Mouse (Mus musculus) kidney, postnatal 0 days (tissue): ENCODE results near the gene Sec14l3. TPM values are rescaled to one million over a fixed set of nuclear protein-coding genes. Genes with fewer than 3 reads are reported as not detected.

Experiments
- ATAC-seq: fragments of 200-750 bp; cut with Nextera tagmentation; replicated peaks from 2 replicates; pipeline ENCODE4 v1.8.0; 2017; ENCODE audit warnings: low read depth, moderate number of reproducible peaks, moderate TSS enrichment, moderate library complexity; ENCODE audit not compliant: low FRiP score
- DNase-seq: peaks from one replicate; pipeline ENCODE4 v3.0.0-alpha.2; 2016; ENCODE audit warnings: low spot score
- H3K27ac ChIP-seq: fragments of 300-500 bp; sonication (generic); 2 replicates; pipeline ENCODE4 v1.5.1; 2014; ENCODE audit warnings: mild to moderate bottlenecking
- H3K27me3 ChIP-seq: fragments of 300-500 bp; sonication (generic); 2 replicates; pipeline ENCODE4 v1.6.1; 2014; ENCODE audit warnings: low read length, mixed read lengths; ENCODE audit not compliant: insufficient read depth
- H3K36me3 ChIP-seq: fragments of 300-500 bp; sonication (generic); 2 replicates; pipeline ENCODE4 v1.6.1; 2014; ENCODE audit warnings: low read length, mixed read lengths; ENCODE audit not compliant: insufficient read depth
- H3K4me1 ChIP-seq: fragments of 300-500 bp; sonication (generic); replicated peaks from 2 replicates; pipeline ENCODE4 v1.6.1; 2014; ENCODE audit warnings: antibody characterized with exemption, low read length, mixed read lengths; ENCODE audit not compliant: insufficient read depth
- H3K4me2 ChIP-seq: fragments of 300-500 bp; sonication (generic); 2 replicates; pipeline ENCODE4 v1.6.1; 2014; ENCODE audit warnings: mild to moderate bottlenecking, low read length, moderate library complexity, mixed read lengths
- H3K4me3 ChIP-seq: fragments of 300-500 bp; sonication (generic); replicated peaks from 2 replicates; pipeline ENCODE4 v1.5.1; 2014; ENCODE audit warnings: low read depth, low read length
- H3K9ac ChIP-seq: fragments of 300-500 bp; sonication (generic); 2 replicates; pipeline ENCODE4 v1.6.1; 2014; ENCODE audit warnings: low read depth, low read length
- H3K9me3 ChIP-seq: fragments of 300-500 bp; sonication (generic); replicated peaks from 2 replicates; pipeline ENCODE4 v1.6.1; 2016; ENCODE audit warnings: low read length, inconsistent platforms, mixed read lengths
- CTCF ChIP-seq: IDR thresholded peaks from 2 replicates; pipeline ENCODE4 v1.5.1; 2016; ENCODE audit warnings: antibody characterized with exemption, low read depth, mild to moderate bottlenecking, moderate library complexity
- WGBS: fragments of 180-500 bp; shearing (Covaris S2); extraction: QIAGEN DNeasy Blood & Tissue Kit; methylation state at CpG from one replicate; pipeline ENCODE4 v1.1.7; 2014; 5-methylcytosine and 5-hydroxymethylcytosine counted together
- polyA plus RNA-seq: library from polyadenylated mRNA; unstranded; fragments of >200 nt; fragmentation: Nextera tagmentation; extraction: Ambion mirVana; gene quantifications from 2 replicates; pipeline ENCODE4 v1.2.1, GENCODE M21; 2015

Gene Sec14l3
- polyA plus RNA-seq, 1 experiment from 2014 or later, result not detected

- no peaks in the 10 kb centered on the region for H3K9me3 ChIP-seq
- no peak overlapping the region for H3K27ac ChIP-seq
- no peaks in the 10 kb centered on the region for H3K4me1 ChIP-seq
- no peak overlapping the region for H3K4me2 ChIP-seq
- WGBS, result 84% methylated on average over 6 of the region's 6 CpGs
- no peak overlapping the region for H3K9ac ChIP-seq
- no peak for DNase-seq
- H3K4me3 ChIP-seq, result no peak overlapping the region
- TF ChIP-seq CTCF, result no peak
- no peak for ATAC-seq
- no peaks in the 10 kb centered on the region for H3K27me3 ChIP-seq
- no peaks in the 10 kb centered on the region for H3K36me3 ChIP-seq
Measured at GRCm38 (mm10) chr11:4048438-4048837, 16.2 kb upstream of the Sec14l3 start.

- WGBS, result 16% methylated on average over 5 of the region's 5 CpGs
- no peak overlapping the region for H3K27ac ChIP-seq
- peak; percentile 73 for DNase-seq
Measured at GRCm38 (mm10) chr11:4053586-4053985, 11.1 kb upstream of the Sec14l3 start.

GRCm38 (mm10) chr11:4060866-4061575 lies 3.6 kb upstream of the Sec14l3 start:
- WGBS, result 56% methylated on average over 5 of the region's 5 CpGs
- Histone ChIP-seq H3K27ac (no peak overlapping the region), H3K36me3 (no peaks in the 10 kb centered on the region), H3K4me3 (no peak overlapping the region), H3K4me2 (no peak overlapping the region), H3K27me3 (no peaks in the 10 kb centered on the region), H3K9me3 (no peaks in the 10 kb centered on the region), H3K9ac (no peak overlapping the region), H3K4me1 (no peaks in the 10 kb centered on the region)
- no peak for DNase-seq
- ATAC-seq, result no peak
- TF ChIP-seq CTCF, result no peak

More at GRCm38 (mm10) chr11:4053586-4053985, 11.1 kb upstream of the Sec14l3 start:
- ATAC-seq, result peak; percentile 66; the same call in 1 of the 2 replicates
- TF ChIP-seq CTCF, result peak; percentile 90
- Histone ChIP-seq H3K27me3 (no peaks in the 10 kb centered on the region), H3K9me3 (no peaks in the 10 kb centered on the region), H3K4me2 (no peak overlapping the region), H3K36me3 (no peaks in the 10 kb centered on the region), H3K4me1 (no peaks in the 10 kb centered on the region), H3K9ac (no peak overlapping the region), H3K4me3 (no peak overlapping the region)

GRCm38 (mm10) chr11:4062523-4062922 lies 2.1 kb upstream of the Sec14l3 start:
- no peak for ATAC-seq
- 91% methylated on average over 4 of the region's 4 CpGs for WGBS

GRCm38 (mm10) chr11:4062981-4063380 lies 1.7 kb upstream of the Sec14l3 start:
- no peaks in the 10 kb centered on the region for H3K9me3 ChIP-seq
- H3K4me3 ChIP-seq, result no peak overlapping the region
- 42% methylated on average over 6 of the region's 6 CpGs for WGBS
- no peak overlapping the region for H3K4me2 ChIP-seq
- H3K4me1 ChIP-seq, result no peaks in the 10 kb centered on the region
- no peak overlapping the region for H3K9ac ChIP-seq
- no peaks in the 10 kb centered on the region for H3K36me3 ChIP-seq
- TF ChIP-seq CTCF, result no peak
- DNase-seq (no peak), ATAC-seq (no peak)
- H3K27me3 ChIP-seq, result no peaks in the 10 kb centered on the region
- H3K27ac ChIP-seq, result no peak overlapping the region

More at GRCm38 (mm10) chr11:4062523-4062922, 2.1 kb upstream of the Sec14l3 start:
- Histone ChIP-seq H3K36me3 (no peaks in the 10 kb centered on the region), H3K27ac (no peak overlapping the region), H3K27me3 (no peaks in the 10 kb centered on the region), H3K9ac (no peak overlapping the region), H3K4me2 (no peak overlapping the region), H3K4me3 (no peak overlapping the region), H3K9me3 (no peaks in the 10 kb centered on the region), H3K4me1 (no peaks in the 10 kb centered on the region)
- DNase-seq, result no peak
- no peak for TF ChIP-seq CTCF

GRCm38 (mm10) chr11:4069664-4070063 lies 5.0 kb downstream of the Sec14l3 start:
- 82% methylated on average over 1 of the region's 1 CpGs for WGBS
- no peak for DNase-seq
- no peaks in the 10 kb centered on the region for H3K36me3 ChIP-seq
- H3K9ac ChIP-seq, result no peak overlapping the region
- no peaks in the 10 kb centered on the region for H3K9me3 ChIP-seq
- no peaks in the 10 kb centered on the region for H3K27me3 ChIP-seq
- no peak for TF ChIP-seq CTCF
- H3K4me2 ChIP-seq, result no peak overlapping the region
- ATAC-seq, result no peak
- no peaks in the 10 kb centered on the region for H3K4me1 ChIP-seq
- H3K4me3 ChIP-seq, result no peak overlapping the region
- no peak overlapping the region for H3K27ac ChIP-seq
